Mouse (Mus musculus) CD8-positive naive resting alpha-beta T cell, adult 2 months (primary cell): ENCODE results near the gene Rsph1.

ENCODE experiments used
- DNase-seq, 2 experiments: peaks; one replicate each; pipeline ENCODE4 v3.0.0; 2022; ENCODE audit warnings: low read depth in 2 of 2, low spot score in 2 of 2

The Rsph1 gene

GRCm38 (mm10) chr17:31304895-31305775, 28.0 kb upstream of the Rsph1 start:
- DNase-seq, result no peak

- DNase-seq, result no peak
Observed at GRCm38 (mm10) chr17:31303401-31303800, 26.2 kb upstream of the Rsph1 start.

- no peak for DNase-seq
Observed at GRCm38 (mm10) chr17:31300736-31301135, 23.6 kb upstream of the Rsph1 start.

GRCm38 (mm10) chr17:31299981-31300380, 22.8 kb upstream of the Rsph1 start:
- DNase-seq, result no peak

- no peak for DNase-seq
Observed at GRCm38 (mm10) chr17:31298419-31299209, 21.4 kb upstream of the Rsph1 start.

GRCm38 (mm10) chr17:31297521-31297939, 20.3 kb upstream of the Rsph1 start:
- no peak for DNase-seq

- peak; percentile 72 to 77 for DNase-seq
Observed at GRCm38 (mm10) chr17:31295892-31296781, 19.0 kb upstream of the Rsph1 start.

GRCm38 (mm10) chr17:31295215-31295891, 18.2 kb upstream of the Rsph1 start:
- DNase-seq, result peak; percentile 73 to 83

GRCm38 (mm10) chr17:31294363-31295214, 17.4 kb upstream of the Rsph1 start:
- peak; percentile 54 to 77 for DNase-seq

- no peak for DNase-seq
Observed at GRCm38 (mm10) chr17:31290859-31291258, 13.7 kb upstream of the Rsph1 start.

GRCm38 (mm10) chr17:31290311-31290710, 13.1 kb upstream of the Rsph1 start:
- DNase-seq, result no peak

- DNase-seq, result no peak
Observed at GRCm38 (mm10) chr17:31288999-31289726, 12.0 kb upstream of the Rsph1 start.

GRCm38 (mm10) chr17:31287216-31287615, 10.0 kb upstream of the Rsph1 start:
- no peak for DNase-seq

GRCm38 (mm10) chr17:31286492-31286891, 9.3 kb upstream of the Rsph1 start, which contains the start of gene Slc37a1:
Slc37a1 (plus strand) TSS chr17:31286792.
- no peak for DNase-seq

GRCm38 (mm10) chr17:31285867-31286266, 8.7 kb upstream of the Rsph1 start:
- no peak for DNase-seq

GRCm38 (mm10) chr17:31282687-31283053, 5.5 kb upstream of the Rsph1 start:
- no peak for DNase-seq

GRCm38 (mm10) chr17:31281830-31282686, 4.9 kb upstream of the Rsph1 start:
- no peak for DNase-seq

GRCm38 (mm10) chr17:31280269-31280668, 3.1 kb upstream of the Rsph1 start:
- no peak for DNase-seq
